Mouse (Mus musculus) neural tube, embryonic 11.5 days (tissue): ENCODE data around the gene Enpp3. TPM values are rescaled to one million over a fixed set of nuclear protein-coding genes. Genes with fewer than 3 reads are reported as not detected.
A peak's percentile ranks its signal among the peaks of the same experiment; 100 is the strongest.

Experiments
- ATAC-seq: fragments of 200-750 bp; cut with Nextera tagmentation; 2 replicates; pipeline ENCODE4 v1.8.0; 2017; ENCODE audit warnings: moderate number of reproducible peaks, mild to moderate bottlenecking, moderate TSS enrichment, moderate library complexity; ENCODE audit not compliant: insufficient read depth, low FRiP score, low TSS enrichment
- DNase-seq: peaks from one replicate; pipeline ENCODE4 v3.0.0-alpha.2; 2015; ENCODE audit warnings: low spot score
- H3K27ac ChIP-seq: fragments of 300-500 bp; sonication (generic); 2 replicates; pipeline ENCODE4 v1.5.1; 2014; ENCODE audit warnings: low read depth, mild to moderate bottlenecking, low read length
- H3K27me3 ChIP-seq: fragments of 300-500 bp; sonication (generic); 2 replicates; pipeline ENCODE4 v1.6.1; 2014; ENCODE audit warnings: mild to moderate bottlenecking, low read length, mixed read lengths; ENCODE audit not compliant: control insufficient read depth, insufficient read depth
- H3K36me3 ChIP-seq: fragments of 300-500 bp; sonication (generic); 2 replicates; pipeline ENCODE4 v1.6.1; 2014; ENCODE audit warnings: mild to moderate bottlenecking, low read length, moderate library complexity, mixed read lengths; ENCODE audit not compliant: control insufficient read depth, insufficient read depth
- H3K4me1 ChIP-seq: fragments of 300-500 bp; sonication (generic); 2 replicates; pipeline ENCODE4 v1.6.1; 2014; ENCODE audit warnings: low read length, mixed read lengths; ENCODE audit not compliant: control insufficient read depth, insufficient read depth
- H3K4me2 ChIP-seq: fragments of 300-500 bp; sonication (generic); 2 replicates; pipeline ENCODE4 v1.6.1; 2014; ENCODE audit warnings: low read depth, mild to moderate bottlenecking, moderate library complexity
- H3K4me3 ChIP-seq: fragments of 300-500 bp; sonication (generic); 2 replicates; pipeline ENCODE4 v1.5.1; 2014; ENCODE audit warnings: low read depth, low read length
- H3K9ac ChIP-seq: fragments of 300-500 bp; sonication (generic); 2 replicates; pipeline ENCODE4 v1.6.1; 2014; ENCODE audit warnings: mild to moderate bottlenecking, low read length
- H3K9me3 ChIP-seq: fragments of 300-500 bp; sonication (generic); 2 replicates; pipeline ENCODE4 v1.6.1; 2016; ENCODE audit warnings: low read length; ENCODE audit not compliant: control insufficient read depth
- WGBS: fragments of 180-500 bp; shearing (Covaris S2); extraction: QIAGEN DNeasy Blood & Tissue Kit; methylation state at CpG from one replicate; pipeline ENCODE4 v1.1.7; 2014; 5-methylcytosine and 5-hydroxymethylcytosine counted together
- polyA plus RNA-seq: library from polyadenylated mRNA; unstranded; fragments of >200 nt; fragmentation: Nextera tagmentation; extraction: Ambion mirVana; gene quantifications from 2 replicates; pipeline ENCODE4 v1.2.1, GENCODE M21; 2014

The Enpp3 gene
- polyA plus RNA-seq, 1 experiment from 2014 or later: 7.2 TPM

DNA sequence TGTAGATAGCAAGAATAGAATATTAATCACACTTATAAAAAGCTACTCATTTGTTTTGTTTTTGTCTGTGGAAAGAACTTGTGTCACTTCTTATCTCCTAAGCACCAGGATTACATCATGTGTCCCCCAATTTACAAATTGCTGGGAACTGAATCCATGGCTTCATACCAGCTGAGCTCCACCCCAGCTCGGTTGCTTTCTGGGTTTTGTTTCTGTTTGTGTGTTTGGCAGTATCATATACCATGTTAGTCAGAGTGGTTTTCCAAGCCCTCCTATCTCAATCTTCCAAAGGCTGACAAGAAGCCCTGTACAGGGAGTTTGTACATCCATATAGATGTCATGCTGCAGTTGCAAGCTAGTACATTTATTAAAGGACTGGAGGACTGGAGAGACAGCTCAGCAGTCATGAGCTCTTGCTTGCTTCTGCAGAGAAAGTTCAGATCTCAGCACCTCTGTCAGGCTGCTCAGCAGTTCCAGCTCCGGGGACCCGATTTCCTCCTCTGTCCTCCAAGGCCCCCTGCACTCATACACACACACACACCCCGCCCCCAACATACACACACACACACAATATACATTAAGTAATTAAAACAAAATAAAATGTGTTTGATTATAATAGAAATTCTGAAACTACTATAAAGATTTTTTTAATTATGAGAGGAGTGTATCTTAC is 6.1 kb downstream of the Enpp3 start:
- H3K4me2 ChIP-seq: peak overlapping the region; percentile 35
- DNase-seq (no peak), ATAC-seq (peak; percentile 69)
- H3K9me3 ChIP-seq: no peaks in the 10 kb centered on the region
- no peaks in the 10 kb centered on the region for H3K36me3 ChIP-seq
- H3K4me3 ChIP-seq: no peak overlapping the region
- H3K27me3 ChIP-seq: no peaks in the 10 kb centered on the region
- no peak overlapping the region for H3K27ac ChIP-seq
- peaks cover 13% of the 10 kb centered on the region for H3K4me1 ChIP-seq
- 67% methylated on average over 4 of the region's 4 CpGs for WGBS
- peak overlapping the region; percentile 32; the same call in 1 of the 2 replicates for H3K9ac ChIP-seq

DNA sequence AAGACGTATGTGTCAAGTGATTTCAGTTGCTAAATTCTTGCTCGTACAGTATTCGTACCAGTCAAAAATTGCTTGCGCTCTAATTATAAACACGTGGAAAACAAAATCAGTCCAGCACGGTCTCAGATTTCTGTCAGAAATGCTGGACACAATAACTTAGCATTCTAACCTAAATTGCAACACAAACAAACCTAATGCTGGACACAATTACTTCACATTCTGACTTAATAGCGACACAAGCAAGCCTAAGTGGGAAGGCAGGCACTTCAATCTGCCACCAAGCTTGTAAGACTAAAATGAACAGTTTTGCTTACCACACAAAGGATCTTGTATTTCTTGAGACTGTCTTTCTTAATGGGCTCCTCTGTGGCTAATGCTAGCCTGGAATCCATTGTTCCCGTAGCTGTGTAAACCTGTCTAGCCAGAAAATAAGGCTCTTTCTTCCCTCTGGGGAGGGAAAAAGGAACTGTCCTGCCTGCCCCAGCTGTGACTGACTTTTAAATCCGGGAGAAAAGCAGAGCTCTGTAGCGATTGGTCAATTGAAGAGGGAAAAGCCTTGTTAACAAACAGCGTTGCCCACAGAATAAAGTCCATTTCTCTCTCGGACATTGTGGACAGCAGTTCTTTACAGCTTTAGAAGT is 6.8 kb downstream of the Enpp3 start:
- ATAC-seq (peak; percentile 89), DNase-seq (peak; percentile 53)
- H3K4me1 ChIP-seq: peaks cover 13% of the 10 kb centered on the region
- no peaks in the 10 kb centered on the region for H3K9me3 ChIP-seq
- peak overlapping the region; percentile 0; the same call in 1 of the 2 replicates for H3K4me3 ChIP-seq
- H3K9ac ChIP-seq: peak overlapping the region; percentile 37
- WGBS: 23% methylated on average over 12 of the region's 12 CpGs
- H3K4me2 ChIP-seq: peak overlapping the region; percentile 35
- 0 out of 2 replicates have a peak overlapping the region, but pooled peaks have one; percentile 7 for H3K27ac ChIP-seq
- H3K27me3 ChIP-seq: no peaks in the 10 kb centered on the region
- no peaks in the 10 kb centered on the region for H3K36me3 ChIP-seq

DNA sequence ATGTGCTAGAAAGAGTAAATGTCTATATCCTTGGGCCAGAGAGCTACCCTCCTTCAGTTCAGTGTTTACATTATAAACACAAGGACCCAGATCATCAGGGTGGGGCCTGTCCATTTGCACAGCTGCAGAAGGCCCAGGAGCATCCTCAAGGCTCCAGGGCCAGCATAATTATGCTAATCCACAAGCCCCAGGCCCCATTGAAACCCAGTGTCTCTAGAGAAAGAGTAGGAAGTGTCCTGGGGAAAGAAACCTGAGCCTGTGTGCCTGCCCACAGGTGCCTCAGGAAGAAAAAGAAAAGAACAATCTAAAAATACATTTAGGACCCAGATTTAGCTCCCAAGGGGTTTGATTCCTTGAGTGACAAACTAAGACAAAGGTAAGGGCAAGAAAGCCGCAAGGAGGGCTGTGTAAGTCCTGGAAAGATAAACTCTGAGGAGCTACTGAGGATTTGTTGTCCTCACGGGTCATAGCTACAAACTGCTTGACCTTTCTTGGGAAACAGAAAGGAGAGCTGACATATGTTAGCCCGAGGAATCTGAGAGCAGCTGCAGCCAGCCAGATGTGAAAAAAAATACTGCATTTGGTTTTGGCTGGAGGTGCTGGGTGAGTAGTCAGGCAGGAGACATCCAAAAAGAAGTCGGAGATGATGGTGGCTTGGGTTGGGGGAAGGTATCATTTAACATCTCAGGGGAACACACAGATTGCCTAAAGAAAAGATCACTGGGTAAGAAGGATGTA is 7.8 kb downstream of the Enpp3 start:
- H3K9me3 ChIP-seq: no peaks in the 10 kb centered on the region
- ATAC-seq (no peak), DNase-seq (peak; percentile 29)
- H3K27me3 ChIP-seq: no peaks in the 10 kb centered on the region
- peak overlapping the region; percentile 1; the same call in 1 of the 2 replicates for H3K27ac ChIP-seq
- WGBS: 13% methylated on average over 4 of the region's 4 CpGs
- no peak overlapping the region for H3K9ac ChIP-seq
- peaks cover 13% of the 10 kb centered on the region for H3K4me1 ChIP-seq
- H3K36me3 ChIP-seq: no peaks in the 10 kb centered on the region
- no peak overlapping the region for H3K4me3 ChIP-seq
- peak overlapping the region; percentile 4; the same call in 1 of the 2 replicates for H3K4me2 ChIP-seq

DNA sequence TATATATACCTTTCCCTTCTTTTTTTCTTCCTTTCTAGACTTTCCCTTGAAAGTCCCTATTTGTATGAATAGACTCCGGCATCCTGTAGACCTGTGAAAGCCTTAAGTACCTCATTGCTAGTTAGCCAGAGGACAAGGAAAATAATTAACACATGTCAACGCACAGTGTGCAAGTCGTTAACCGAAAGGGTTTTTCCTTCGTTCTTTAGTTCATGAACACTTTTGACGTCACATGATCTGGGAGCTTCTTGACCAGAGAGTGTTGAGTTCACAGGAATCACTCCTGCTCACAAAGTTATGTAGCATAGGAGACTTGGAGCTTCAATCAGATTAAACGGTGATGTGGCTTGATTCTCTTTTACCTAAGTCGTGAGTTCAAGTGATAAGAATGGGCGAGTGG is 10.3 kb downstream of the Enpp3 start:
- H3K4me2 ChIP-seq: no peak overlapping the region
- no peaks in the 10 kb centered on the region for H3K9me3 ChIP-seq
- H3K27ac ChIP-seq: no peak overlapping the region
- no peak overlapping the region for H3K4me3 ChIP-seq
- no peaks in the 10 kb centered on the region for H3K36me3 ChIP-seq
- ATAC-seq: no peak
- 95% methylated on average over 9 of the region's 9 CpGs for WGBS
- peaks cover 13% of the 10 kb centered on the region for H3K4me1 ChIP-seq
- no peak overlapping the region for H3K9ac ChIP-seq
- no peak for DNase-seq
- no peaks in the 10 kb centered on the region for H3K27me3 ChIP-seq

DNA sequence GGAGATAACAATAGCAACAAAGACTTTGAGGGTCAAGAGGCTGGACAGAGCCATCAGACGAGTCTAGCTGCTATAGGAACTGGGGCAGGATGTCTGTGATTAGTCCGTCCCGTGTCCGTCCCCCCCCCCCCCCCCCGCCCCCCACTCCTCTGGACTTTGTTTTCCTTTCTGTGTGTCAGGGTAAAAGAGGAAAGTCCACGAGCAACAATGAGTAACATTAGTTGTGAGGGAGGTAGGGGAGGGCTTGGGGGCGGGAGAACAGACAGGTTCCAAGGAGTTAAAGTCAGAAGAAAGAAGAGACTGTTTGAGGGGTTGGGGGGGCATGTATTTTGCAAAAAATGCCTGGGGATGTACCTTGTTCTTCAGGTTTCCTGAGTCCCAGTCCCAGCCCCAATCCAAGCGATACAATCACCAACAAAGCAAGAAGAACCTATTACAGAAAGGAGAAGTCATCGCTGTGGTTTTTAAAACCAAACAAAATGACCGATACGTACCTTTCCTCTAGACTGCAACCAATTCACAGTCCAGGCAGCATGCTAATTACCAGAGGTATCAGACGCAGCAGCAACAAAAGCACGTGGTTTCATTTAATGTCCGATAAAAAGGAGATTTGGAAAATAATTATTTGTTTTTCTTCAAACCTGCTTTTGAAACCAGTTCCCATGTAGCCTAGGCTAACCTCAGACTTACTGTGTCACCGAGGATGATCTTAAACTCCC is 11.1 kb downstream of the Enpp3 start:
- ATAC-seq (no peak), DNase-seq (no peak)
- 81% methylated on average over 13 of the region's 15 CpGs for WGBS
- no peak overlapping the region for H3K27ac ChIP-seq
- H3K27me3 ChIP-seq: no peaks in the 10 kb centered on the region
- H3K4me1 ChIP-seq: peaks cover 11% of the 10 kb centered on the region
- H3K36me3 ChIP-seq: no peaks in the 10 kb centered on the region
- H3K4me3 ChIP-seq: no peak overlapping the region
- H3K9ac ChIP-seq: no peak overlapping the region
- no peaks in the 10 kb centered on the region for H3K9me3 ChIP-seq
- no peak overlapping the region for H3K4me2 ChIP-seq

DNA sequence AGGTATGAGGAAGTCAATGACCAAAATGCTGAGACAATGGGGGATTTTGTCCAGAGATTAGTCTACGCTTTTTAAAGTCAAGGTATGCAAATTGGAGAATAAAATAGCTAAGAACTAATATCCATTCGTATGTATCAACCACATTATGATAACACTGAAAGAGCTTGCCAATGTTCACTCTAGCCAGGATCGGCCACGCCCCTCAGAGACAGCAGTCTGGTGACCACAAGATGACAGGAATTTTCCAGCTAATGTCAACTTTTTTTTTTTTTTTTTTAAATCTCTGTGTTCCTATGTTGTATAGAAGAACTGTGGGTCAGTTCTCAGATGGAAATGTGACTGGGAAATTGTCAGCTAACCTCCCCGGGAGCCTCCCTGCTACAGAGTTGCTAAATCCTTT is 12.2 kb downstream of the Enpp3 start:
- WGBS: 95% methylated on average over 5 of the region's 5 CpGs

DNA sequence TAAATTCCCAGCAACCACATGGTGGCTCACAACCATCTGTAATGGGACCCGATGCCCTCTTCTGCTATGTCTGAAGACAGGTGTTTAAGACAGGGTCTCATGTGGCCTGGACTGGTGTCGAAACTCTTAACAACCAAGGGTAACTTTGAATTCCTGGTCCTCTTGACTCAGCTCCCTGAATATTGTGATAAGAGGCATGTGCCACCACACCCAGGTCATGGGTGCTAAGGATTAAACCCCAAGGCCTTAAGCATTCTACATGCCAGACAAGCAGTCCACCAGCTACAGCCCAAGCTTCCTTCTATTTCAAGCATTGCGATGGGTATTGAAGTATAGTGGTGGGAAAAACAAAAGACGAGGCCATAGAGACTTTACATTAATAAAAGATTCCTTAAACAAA is 14.5 kb downstream of the Enpp3 start:
- no peak for ATAC-seq
- Histone ChIP-seq H3K4me2 (no peak overlapping the region), H3K27me3 (no peaks in the 10 kb centered on the region), H3K27ac (no peak overlapping the region), H3K9ac (no peak overlapping the region), H3K36me3 (no peaks in the 10 kb centered on the region), H3K4me1 (no peaks in the 10 kb centered on the region), H3K4me3 (no peak overlapping the region), H3K9me3 (no peaks in the 10 kb centered on the region)
- 96% methylated on average over 4 of the region's 4 CpGs for WGBS
- no peak for DNase-seq

More for the DNA sequence above, 12.2 kb downstream of the Enpp3 start:
- ATAC-seq (no peak), DNase-seq (no peak)
- Histone ChIP-seq H3K4me1 (peaks cover 6% of the 10 kb centered on the region), H3K9ac (no peak overlapping the region), H3K27me3 (no peaks in the 10 kb centered on the region), H3K27ac (no peak overlapping the region), H3K9me3 (no peaks in the 10 kb centered on the region), H3K4me2 (no peak overlapping the region), H3K36me3 (no peaks in the 10 kb centered on the region), H3K4me3 (no peak overlapping the region)

DNA sequence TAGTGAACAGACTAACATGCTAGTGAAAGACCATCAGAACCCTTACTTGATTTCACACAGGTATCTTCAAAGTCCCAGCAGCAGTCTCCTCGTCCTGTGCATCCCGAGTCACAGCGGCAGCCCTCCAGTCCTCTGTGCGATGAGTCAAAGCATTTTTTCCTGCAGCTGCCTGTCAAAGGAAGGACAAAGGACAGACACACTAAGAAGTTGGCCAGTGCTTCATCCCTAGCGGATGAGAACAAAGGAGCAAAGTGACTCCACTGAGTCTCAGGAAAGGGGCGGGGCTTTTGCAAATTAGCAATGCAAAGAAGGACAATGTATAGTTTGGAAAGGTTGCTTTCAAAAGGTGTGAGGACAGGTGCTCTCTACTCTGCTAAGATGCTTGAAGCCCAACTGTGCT is 16.5 kb downstream of the Enpp3 start:
- H3K27ac ChIP-seq: no peak overlapping the region
- 31% methylated on average over 6 of the region's 6 CpGs for WGBS
- no peak overlapping the region for H3K4me3 ChIP-seq
- no peaks in the 10 kb centered on the region for H3K9me3 ChIP-seq
- H3K4me1 ChIP-seq: no peaks in the 10 kb centered on the region
- no peaks in the 10 kb centered on the region for H3K36me3 ChIP-seq
- no peak overlapping the region for H3K9ac ChIP-seq
- DNase-seq (no peak), ATAC-seq (no peak; the same call in 1 of the 2 replicates)
- no peaks in the 10 kb centered on the region for H3K27me3 ChIP-seq
- H3K4me2 ChIP-seq: no peak overlapping the region
